Mouse (Mus musculus): ENCODE measurements around the gene Treml2.

Treml2 gene

GRCm38 (mm10) chr17:48299203-48299602 is at the start of gene Treml2:
Treml2 (plus strand) TSS chr17:48299498.
- in situ Hi-C loops (cut with MboI; ENCODE audit: unreplicated experiment in 2 of 2) = loop anchor here in 1 of 2 experiments (25.0 kb wide), 1 partner anchor 1113 kb away; no protein-coding TSS in a partner anchor

GRCm38 (mm10) chr17:48249501-48249900 is 49.8 kb upstream of the Treml2 start:
- in situ Hi-C loops (cut with MboI; ENCODE audit: unreplicated experiment in 2 of 2) = no loop called here

GRCm38 (mm10) chr17:48250631-48251030 is 48.7 kb upstream of the Treml2 start:
- in situ Hi-C loops (cut with MboI; ENCODE audit: unreplicated experiment in 2 of 2) = no loop called here

DNA sequence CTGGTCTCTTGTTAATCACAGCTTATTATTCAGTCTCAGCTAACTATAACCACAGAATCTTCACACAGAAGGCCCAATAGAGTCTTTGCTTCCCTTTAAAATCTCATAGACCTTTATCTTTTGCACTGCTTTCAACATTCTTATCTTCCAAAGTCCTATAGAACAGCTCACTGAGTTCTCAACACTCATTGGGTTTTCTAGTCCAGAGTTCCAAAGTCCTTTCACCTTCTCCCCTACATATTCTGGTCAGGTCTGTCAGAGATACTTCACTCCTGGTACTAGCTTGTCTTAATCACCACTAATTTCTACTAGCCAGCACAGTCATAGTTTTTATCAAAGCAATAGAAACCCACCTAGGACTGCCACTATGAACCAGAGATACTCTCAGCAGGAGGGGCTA is 42.7 kb upstream of the Treml2 start:
- in situ Hi-C loops (cut with MboI; ENCODE audit: unreplicated experiment in 2 of 2) = no loop called here

DNA sequence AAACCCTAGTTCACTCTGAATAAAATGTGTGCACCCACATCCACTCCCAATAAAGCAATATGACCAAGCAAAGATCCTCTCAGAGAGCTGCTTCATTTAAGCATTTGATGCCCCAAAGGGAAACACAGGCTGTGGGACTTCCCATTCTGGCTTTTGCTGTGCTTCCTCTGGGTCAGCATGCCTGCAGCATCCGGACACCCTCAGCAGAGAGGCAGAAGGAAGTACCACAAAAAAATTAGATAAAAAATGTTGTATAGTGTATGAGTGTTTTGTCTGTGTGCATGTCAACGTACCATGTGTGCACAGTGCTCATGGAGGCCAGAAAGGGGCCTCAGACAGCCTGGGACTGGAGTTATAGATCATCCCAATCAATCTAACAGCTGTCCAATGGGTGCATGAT is 37.4 kb upstream of the Treml2 start:
- in situ Hi-C loops (cut with MboI; ENCODE audit: unreplicated experiment in 2 of 2) = loop anchor here in 1 of 2 experiments (5.0 kb wide), 1 partner anchor 340 kb away; no protein-coding TSS in a partner anchor

DNA sequence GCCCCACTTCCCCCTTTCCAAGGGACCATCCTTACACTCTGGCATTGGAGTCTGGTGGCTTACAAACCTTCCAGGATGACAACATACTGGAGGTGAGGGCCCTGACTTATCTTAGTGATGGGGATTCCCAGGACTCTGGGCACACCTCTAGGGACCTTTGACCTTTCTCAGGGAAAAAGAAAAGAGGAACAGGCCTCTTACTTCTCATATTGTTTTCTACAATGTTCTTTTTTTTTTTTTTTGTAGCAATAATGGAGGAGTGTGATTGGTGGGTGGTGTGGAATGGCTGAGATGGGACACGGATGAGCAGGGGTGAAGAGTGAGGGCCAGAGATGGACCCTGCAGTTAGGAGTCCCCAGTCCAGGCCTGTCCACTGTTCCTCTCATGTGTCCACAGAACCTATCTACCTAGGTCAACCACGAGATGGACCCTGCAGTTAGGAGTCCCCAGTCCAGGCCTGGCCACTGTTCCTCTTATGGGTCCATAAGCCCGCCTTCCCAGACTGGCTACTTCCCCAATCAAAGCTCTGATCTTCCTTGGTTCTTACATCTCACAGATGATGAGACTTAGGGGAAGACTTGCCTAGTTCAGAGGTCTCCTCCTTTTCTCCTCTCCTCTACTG is 35.4 kb upstream of the Treml2 start, which contains the start of gene Treml4:
Gene Treml4 (plus strand): TSS at position 555 of the 622 bp plus-strand sequence.
- in situ Hi-C loops (cut with MboI; ENCODE audit: unreplicated experiment in 2 of 2) = loop anchor here in 1 of 2 experiments (5.0 kb wide), 1 partner anchor 338 kb away; no protein-coding TSS in a partner anchor

DNA sequence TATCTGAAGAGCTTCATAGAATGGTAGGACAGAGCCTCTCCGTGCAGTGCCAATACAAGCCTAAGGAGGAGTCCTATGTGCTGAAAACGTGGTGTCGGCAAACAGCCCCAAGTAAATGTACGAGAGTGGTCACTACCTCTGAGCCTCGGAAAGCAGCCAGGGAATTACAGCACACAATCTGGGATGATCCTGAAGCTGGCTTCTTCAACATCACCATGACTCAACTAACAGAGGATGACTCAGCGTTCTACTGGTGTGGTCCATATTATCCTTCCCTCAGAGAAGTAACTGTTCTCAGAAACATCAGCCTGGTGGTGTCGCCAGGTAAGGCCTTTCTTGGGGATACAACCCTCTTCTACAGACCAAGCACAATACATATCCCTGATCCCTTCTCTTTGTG is 34.6 kb upstream of the Treml2 start:
- in situ Hi-C loops (cut with MboI; ENCODE audit: unreplicated experiment in 2 of 2) = loop anchor here in 1 of 2 experiments (5.0 kb wide), 1 partner anchor 338 kb away; no protein-coding TSS in a partner anchor

DNA sequence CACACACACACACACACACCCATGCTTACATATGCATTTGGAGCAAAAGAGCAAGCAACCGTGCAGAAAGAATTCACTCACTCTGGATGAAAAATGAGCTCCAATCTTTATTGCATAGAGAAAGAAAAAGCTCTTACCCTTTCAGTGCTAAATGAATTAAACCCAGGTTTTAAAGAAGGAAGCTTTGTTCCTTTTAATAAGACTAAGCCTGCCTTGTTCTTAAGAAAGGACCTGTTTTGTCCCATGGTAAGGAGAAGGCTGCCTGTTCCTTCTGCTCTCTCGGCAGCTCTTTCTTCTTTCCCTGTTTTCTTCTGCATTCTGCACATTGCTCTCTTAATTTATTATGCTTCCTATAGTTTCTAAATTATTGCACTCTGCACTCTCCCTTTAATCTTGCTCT is 33.2 kb upstream of the Treml2 start:
- in situ Hi-C loops (cut with MboI; ENCODE audit: unreplicated experiment in 2 of 2) = no loop called here

DNA sequence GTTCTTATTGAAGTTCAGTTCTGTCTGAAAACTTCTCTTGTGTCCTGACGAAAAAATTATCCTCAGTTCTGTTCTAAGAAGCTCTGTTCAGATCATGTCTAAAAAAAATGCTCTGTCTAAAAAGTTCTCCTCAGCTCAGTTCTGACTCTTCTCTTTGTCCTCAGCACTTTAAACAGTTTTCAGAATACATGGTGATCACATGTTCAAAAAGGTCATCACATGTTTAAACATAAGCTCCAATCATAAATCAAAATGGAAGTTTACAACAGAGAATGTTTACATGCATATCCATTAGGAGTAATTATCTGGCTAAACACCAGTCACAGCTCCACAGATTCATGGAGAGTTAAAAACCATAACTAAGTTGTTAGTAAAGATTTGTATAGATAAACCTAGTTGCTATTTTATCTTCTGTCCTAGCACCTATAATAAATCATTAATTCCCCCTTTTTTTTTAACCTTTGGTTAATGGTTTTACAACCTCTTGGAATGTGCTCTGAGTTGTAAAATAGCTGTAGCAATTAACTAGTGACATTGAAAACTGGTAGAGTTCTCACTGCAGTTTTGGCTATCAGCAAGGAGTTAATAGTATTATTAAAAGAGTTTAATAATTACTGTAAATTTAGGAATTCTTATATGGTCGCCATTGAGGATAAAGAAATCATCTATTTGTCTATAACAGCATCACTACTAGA is 32.5 kb upstream of the Treml2 start:
- in situ Hi-C loops (cut with MboI; ENCODE audit: unreplicated experiment in 2 of 2) = no loop called here

- in situ Hi-C loops (cut with MboI; ENCODE audit: unreplicated experiment in 2 of 2) = no loop called here
These were observed 31.7 kb upstream of the Treml2 start for GRCm38 (mm10) chr17:48267591-48267990.

DNA sequence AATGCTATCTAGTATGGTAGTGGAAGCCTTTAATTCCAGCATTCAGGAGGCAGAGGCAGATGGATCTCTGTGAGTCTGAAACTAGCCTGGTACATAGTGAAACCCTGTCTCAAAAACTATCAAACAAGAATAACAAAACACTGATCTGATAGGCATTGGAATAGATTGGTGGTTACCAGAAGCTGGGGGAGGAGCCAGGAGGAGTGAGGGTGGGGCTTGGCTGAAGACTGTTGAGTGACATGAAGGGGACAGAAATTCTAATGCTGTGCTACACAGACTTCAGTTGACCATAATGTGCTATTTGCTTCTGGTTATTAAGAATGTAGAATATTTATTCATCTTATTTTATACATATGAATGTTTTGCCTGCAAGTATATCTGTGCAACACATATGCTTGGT is 31.0 kb upstream of the Treml2 start:
- in situ Hi-C loops (cut with MboI; ENCODE audit: unreplicated experiment in 2 of 2) = no loop called here

GRCm38 (mm10) chr17:48269833-48270232 is 29.5 kb upstream of the Treml2 start:
- in situ Hi-C loops (cut with MboI; ENCODE audit: unreplicated experiment in 2 of 2) = loop anchor here (10.0 kb wide), 2 partner anchors 155 to 165 kb away; no protein-coding TSS in a partner anchor

GRCm38 (mm10) chr17:48272158-48272557 is 27.1 kb upstream of the Treml2 start:
- in situ Hi-C loops (cut with MboI; ENCODE audit: unreplicated experiment in 2 of 2) = loop anchor here (10.0 kb wide), 2 partner anchors 157 to 167 kb away; no protein-coding TSS in a partner anchor

GRCm38 (mm10) chr17:48272598-48272997 is 26.7 kb upstream of the Treml2 start:
- in situ Hi-C loops (cut with MboI; ENCODE audit: unreplicated experiment in 2 of 2) = loop anchor here (10.0 kb wide), 2 partner anchors 158 to 168 kb away; no protein-coding TSS in a partner anchor

DNA sequence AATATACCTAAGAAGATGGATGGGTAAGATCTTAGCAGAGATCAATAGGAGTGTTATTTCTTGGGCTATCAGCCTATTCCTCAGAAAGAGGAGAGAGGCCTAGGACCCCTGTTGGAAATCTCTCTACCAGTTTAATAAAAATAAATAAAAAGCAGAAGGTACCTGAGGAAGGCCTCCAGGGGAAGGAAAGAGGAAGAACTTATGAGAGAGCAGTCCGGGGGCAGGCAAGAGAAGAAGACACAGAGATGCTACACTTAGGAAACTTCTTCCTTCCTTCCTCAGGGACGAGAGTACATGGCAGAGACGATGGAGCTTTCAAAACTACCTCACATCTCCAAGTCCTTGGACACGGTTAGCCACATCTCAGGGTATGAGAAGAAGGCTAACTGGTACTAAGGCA is 25.2 kb upstream of the Treml2 start:
- in situ Hi-C loops (cut with MboI; ENCODE audit: unreplicated experiment in 2 of 2) = loop anchor here (10.0 kb wide), 2 partner anchors 159 to 169 kb away; no protein-coding TSS in a partner anchor

GRCm38 (mm10) chr17:48274885-48275284 is 24.4 kb upstream of the Treml2 start:
- in situ Hi-C loops (cut with MboI; ENCODE audit: unreplicated experiment in 2 of 2) = loop anchor here (5.0 to 25.0 kb wide), 4 partner anchors 62 to 1137 kb away; no protein-coding TSS in a partner anchor

DNA sequence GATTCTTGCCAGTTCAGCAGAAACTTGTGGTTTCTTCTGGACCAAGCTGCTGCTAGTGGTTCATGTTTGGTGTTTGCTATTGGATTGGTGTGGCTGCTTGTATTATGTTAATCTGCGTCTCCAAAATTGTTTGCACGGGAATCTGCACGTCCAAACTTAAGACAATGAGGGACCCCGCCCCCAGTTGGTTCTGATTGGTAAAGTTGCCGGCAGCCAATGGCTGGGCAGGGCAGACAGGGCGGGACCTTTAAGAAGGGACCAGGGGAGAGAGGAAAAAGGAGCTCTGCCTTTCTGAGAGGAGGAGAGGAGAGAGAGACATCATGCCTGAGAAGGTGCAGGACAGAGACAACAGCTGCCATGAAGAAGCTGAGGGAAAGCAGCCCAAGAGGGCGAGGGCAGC is 23.6 kb upstream of the Treml2 start:
- in situ Hi-C loops (cut with MboI; ENCODE audit: unreplicated experiment in 2 of 2) = loop anchor here (5.0 to 25.0 kb wide), 4 partner anchors 62 to 1137 kb away; no protein-coding TSS in a partner anchor

DNA sequence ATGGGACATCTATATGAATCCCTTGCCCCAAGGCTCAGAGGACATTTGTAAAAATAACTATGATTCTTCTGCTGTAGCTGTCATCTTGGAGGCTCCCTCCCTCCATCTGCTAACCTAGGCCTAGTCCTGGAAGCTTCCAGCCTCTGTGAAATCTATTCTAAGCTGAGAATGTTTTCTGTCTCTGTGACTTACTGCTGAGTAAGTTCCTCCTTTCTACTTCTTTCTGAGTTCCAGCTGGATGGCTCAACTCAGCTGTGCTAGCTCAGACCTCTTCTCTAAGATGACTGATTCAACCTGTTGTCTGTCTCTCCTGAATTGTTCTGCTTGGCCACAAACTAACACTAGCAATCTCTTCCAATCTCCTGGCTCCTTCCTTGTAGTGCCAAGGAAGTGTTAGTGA is 20.9 kb upstream of the Treml2 start:
- in situ Hi-C loops (cut with MboI; ENCODE audit: unreplicated experiment in 2 of 2) = loop anchor here (5.0 to 25.0 kb wide), 4 partner anchors 59 to 1134 kb away; no protein-coding TSS in a partner anchor

- in situ Hi-C loops (cut with MboI; ENCODE audit: unreplicated experiment in 2 of 2) = loop anchor here (5.0 to 25.0 kb wide), 4 partner anchors 58 to 1133 kb away; no protein-coding TSS in a partner anchor
These were observed 20.3 kb upstream of the Treml2 start for GRCm38 (mm10) chr17:48279002-48279401.

DNA sequence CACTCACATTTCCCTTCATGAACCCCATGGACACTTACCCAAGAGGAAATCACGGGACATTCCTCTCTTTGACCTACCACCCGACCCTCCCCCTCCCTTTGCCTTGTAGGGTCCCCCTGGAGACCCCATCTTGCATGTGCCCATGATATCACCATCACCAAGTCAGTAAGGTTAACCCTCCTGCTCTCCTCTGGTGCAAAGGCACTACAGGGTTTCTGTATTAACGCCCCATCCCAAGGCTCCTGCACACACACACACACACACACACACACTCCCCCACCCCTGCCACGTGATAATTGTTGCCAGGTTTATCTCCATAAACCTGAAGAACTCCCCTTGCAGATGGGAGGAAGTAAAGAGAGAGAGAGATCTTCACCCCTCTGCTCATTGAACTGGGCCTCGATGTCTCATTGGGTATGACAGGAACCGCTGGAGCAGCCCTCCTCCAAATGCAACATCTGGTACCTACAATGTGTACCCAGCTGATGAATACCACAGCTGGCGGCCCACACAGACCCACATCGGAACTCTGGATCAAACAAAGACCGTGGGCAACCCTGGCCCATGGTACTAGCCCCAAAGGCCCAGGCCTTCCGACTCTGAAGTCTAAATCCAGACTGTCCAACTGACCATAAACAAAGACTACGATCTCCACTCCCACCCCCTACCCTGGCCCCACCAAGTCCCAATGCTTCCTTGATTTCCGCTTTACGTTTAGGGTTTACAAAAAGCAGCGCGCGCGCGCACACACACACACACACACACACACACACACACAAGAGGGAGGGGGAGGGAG is 18.2 kb upstream of the Treml2 start:
- in situ Hi-C loops (cut with MboI; ENCODE audit: unreplicated experiment in 2 of 2) = loop anchor here in 1 of 2 experiments (25.0 kb wide), 1 partner anchor 1131 kb away; no protein-coding TSS in a partner anchor
